Mouse (Mus musculus): ENCODE data around the gene Vps35l. TPM values are rescaled to one million over a fixed set of nuclear protein-coding genes. Genes with fewer than 3 reads are reported as not detected.

The Vps35l gene
- total and polyA plus RNA-seq, 3 experiments, result 30.1 to 76.5 (median 75.6) TPM

- Histone ChIP-seq H3K4me1 (ENCODE audit: insufficient read depth, low read depth, low read length) (no peaks in the 10 kb centered on the region), H3K36me3 (replicated peaks) (peaks cover 82% of the 10 kb centered on the region), H3K27me3 (ENCODE audit: insufficient read depth, low read length) (no peaks in the 10 kb centered on the region), H3K9me3 (replicated peaks) (no peaks in the 10 kb centered on the region), H3K4me3 (ENCODE audit: low read depth, low read length) (no peak overlapping the region)
- DNase-seq (ENCODE audit: low spot score), result no peak
- no peak for ATAC-seq (ENCODE audit: extremely low read depth, insufficient number of reproducible peaks, low FRiP score, poor library complexity, severe bottlenecking)
- no peak for TF ChIP-seq CTCF (IDR thresholded peaks at IDR 0.05; ENCODE audit: low read depth, low read length)
- TF ChIP-seq GATA1 (IDR thresholded peaks at IDR 0.05; ENCODE audit: borderline replicate concordance, low read length), result no peak
- no peak for TF ChIP-seq GATA2 (IDR thresholded peaks at IDR 0.05; ENCODE audit: borderline replicate concordance, low read depth, low read length)
- TF ChIP-seq TAL1 (conservative IDR thresholded peaks at IDR 0.05; ENCODE audit: low read depth, low read length), result no peak
- no peak for TF ChIP-seq POLR2AphosphoS5 (IDR thresholded peaks at IDR 0.05; ENCODE audit: insufficient replicate concordance, low read depth, low read length)
These were observed 26.8 kb downstream of the Vps35l start for GRCm38 (mm10) chr7:118766834-118767224.

GRCm38 (mm10) chr7:118769208-118769607 lies 29.2 kb downstream of the Vps35l start:
- H3K27me3 ChIP-seq (ENCODE audit: insufficient read depth, low read length), result no peaks in the 10 kb centered on the region
- H3K9me3 ChIP-seq (replicated peaks), result no peaks in the 10 kb centered on the region
- H3K36me3 ChIP-seq (replicated peaks), result peaks cover 83% of the 10 kb centered on the region
- DNase-seq (ENCODE audit: low spot score) (no peak), ATAC-seq (ENCODE audit: extremely low read depth, insufficient number of reproducible peaks, low FRiP score, poor library complexity, severe bottlenecking) (no peak)
- H3K4me3 ChIP-seq (ENCODE audit: low read depth, low read length), result no peak overlapping the region
- TF ChIP-seq GATA1 (IDR thresholded peaks at IDR 0.05; ENCODE audit: borderline replicate concordance, low read length), result no peak
- H3K4me1 ChIP-seq (ENCODE audit: insufficient read depth, low read depth, low read length), result no peaks in the 10 kb centered on the region

GRCm38 (mm10) chr7:118769655-118770054 lies 29.6 kb downstream of the Vps35l start:
- Histone ChIP-seq H3K36me3 (replicated peaks) (peaks cover 84% of the 10 kb centered on the region), H3K9me3 (replicated peaks) (no peaks in the 10 kb centered on the region), H3K27me3 (ENCODE audit: insufficient read depth, low read length) (no peaks in the 10 kb centered on the region), H3K4me3 (ENCODE audit: low read depth, low read length) (no peak overlapping the region), H3K4me1 (ENCODE audit: insufficient read depth, low read depth, low read length) (no peaks in the 10 kb centered on the region)
- ATAC-seq (ENCODE audit: extremely low read depth, insufficient number of reproducible peaks, low FRiP score, poor library complexity, severe bottlenecking) (no peak), DNase-seq (ENCODE audit: low spot score) (no peak)
- TF ChIP-seq GATA2 (IDR thresholded peaks at IDR 0.05; ENCODE audit: borderline replicate concordance, low read depth, low read length) (no peak), CTCF (IDR thresholded peaks at IDR 0.05; ENCODE audit: low read depth, low read length) (no peak), GATA1 (IDR thresholded peaks at IDR 0.05; ENCODE audit: borderline replicate concordance, low read length) (no peak), TAL1 (conservative IDR thresholded peaks at IDR 0.05; ENCODE audit: low read depth, low read length) (no peak), POLR2AphosphoS5 (IDR thresholded peaks at IDR 0.05; ENCODE audit: insufficient replicate concordance, low read depth, low read length) (no peak)

GRCm38 (mm10) chr7:118773027-118773426 lies 33.0 kb downstream of the Vps35l start:
- ATAC-seq (ENCODE audit: extremely low read depth, insufficient number of reproducible peaks, low FRiP score, poor library complexity, severe bottlenecking) (no peak), DNase-seq (ENCODE audit: low spot score) (no peak)
- Histone ChIP-seq H3K9me3 (replicated peaks) (no peaks in the 10 kb centered on the region), H3K27me3 (ENCODE audit: insufficient read depth, low read length) (no peaks in the 10 kb centered on the region), H3K4me3 (ENCODE audit: low read depth, low read length) (no peak overlapping the region), H3K4me1 (ENCODE audit: insufficient read depth, low read depth, low read length) (peaks cover 9% of the 10 kb centered on the region), H3K36me3 (replicated peaks) (peaks cover 85% of the 10 kb centered on the region)
- TF ChIP-seq GATA2 (IDR thresholded peaks at IDR 0.05; ENCODE audit: borderline replicate concordance, low read depth, low read length), result no peak
- no peak for TF ChIP-seq TAL1 (conservative IDR thresholded peaks at IDR 0.05; ENCODE audit: low read depth, low read length)
- no peak for TF ChIP-seq CTCF (IDR thresholded peaks at IDR 0.05; ENCODE audit: low read depth, low read length)
- no peak for TF ChIP-seq GATA1 (IDR thresholded peaks at IDR 0.05; ENCODE audit: borderline replicate concordance, low read length)

- Histone ChIP-seq H3K27me3 (ENCODE audit: insufficient read depth, low read length) (no peaks in the 10 kb centered on the region), H3K4me3 (ENCODE audit: low read depth, low read length) (no peak overlapping the region), H3K9me3 (replicated peaks) (no peaks in the 10 kb centered on the region), H3K36me3 (replicated peaks) (peaks cover 90% of the 10 kb centered on the region), H3K4me1 (ENCODE audit: insufficient read depth, low read depth, low read length) (peaks cover 9% of the 10 kb centered on the region)
- no peak for TF ChIP-seq POLR2AphosphoS5 (IDR thresholded peaks at IDR 0.05; ENCODE audit: insufficient replicate concordance, low read depth, low read length)
- no peak for TF ChIP-seq GATA1 (IDR thresholded peaks at IDR 0.05; ENCODE audit: borderline replicate concordance, low read length)
- TF ChIP-seq GATA2 (IDR thresholded peaks at IDR 0.05; ENCODE audit: borderline replicate concordance, low read depth, low read length), result no peak
- no peak for TF ChIP-seq TAL1 (conservative IDR thresholded peaks at IDR 0.05; ENCODE audit: low read depth, low read length)
- no peak for TF ChIP-seq CTCF (IDR thresholded peaks at IDR 0.05; ENCODE audit: low read depth, low read length)
- ATAC-seq (ENCODE audit: extremely low read depth, insufficient number of reproducible peaks, low FRiP score, poor library complexity, severe bottlenecking) (no peak), DNase-seq (ENCODE audit: low spot score) (no peak)
These were observed 36.0 kb downstream of the Vps35l start for GRCm38 (mm10) chr7:118775991-118776390.

- Histone ChIP-seq H3K4me1 (ENCODE audit: insufficient read depth, low read depth, low read length) (peaks cover 9% of the 10 kb centered on the region), H3K9me3 (replicated peaks) (no peaks in the 10 kb centered on the region), H3K36me3 (replicated peaks) (peaks cover 94% of the 10 kb centered on the region), H3K4me3 (ENCODE audit: low read depth, low read length) (no peak overlapping the region), H3K27me3 (ENCODE audit: insufficient read depth, low read length) (no peaks in the 10 kb centered on the region)
- ATAC-seq (ENCODE audit: extremely low read depth, insufficient number of reproducible peaks, low FRiP score, poor library complexity, severe bottlenecking) (no peak), DNase-seq (ENCODE audit: low spot score) (no peak)
- TF ChIP-seq TAL1 (conservative IDR thresholded peaks at IDR 0.05; ENCODE audit: low read depth, low read length) (no peak), POLR2AphosphoS5 (IDR thresholded peaks at IDR 0.05; ENCODE audit: insufficient replicate concordance, low read depth, low read length) (no peak), GATA2 (IDR thresholded peaks at IDR 0.05; ENCODE audit: borderline replicate concordance, low read depth, low read length) (no peak), CTCF (IDR thresholded peaks at IDR 0.05; ENCODE audit: low read depth, low read length) (no peak), GATA1 (IDR thresholded peaks at IDR 0.05; ENCODE audit: borderline replicate concordance, low read length) (no peak)
These were observed 36.5 kb downstream of the Vps35l start for GRCm38 (mm10) chr7:118776491-118776890.

All from G1E (cell line).